Mouse (Mus musculus) ES-CJ7 (cell line): ENCODE measurements around the gene Usp48.

ENCODE experiments used
- DNase-seq: peaks from one replicate; pipeline ENCODE4 v3.0.0; 2011; ENCODE audit warnings: low read depth, low spot score

Usp48 gene

GRCm38 (mm10) chr4:137686303-137686702 lies 92.7 kb downstream of the Usp48 start:
- DNase-seq, result no peak

GRCm38 (mm10) chr4:137687234-137687825 lies 93.8 kb downstream of the Usp48 start:
- no peak for DNase-seq

GRCm38 (mm10) chr4:137692107-137692902 lies 98.8 kb downstream of the Usp48 start:
- DNase-seq, result no peak

- DNase-seq, result no peak
Observed at GRCm38 (mm10) chr4:137695300-137695699, 101.7 kb downstream of the Usp48 start.

- DNase-seq, result no peak
Observed at GRCm38 (mm10) chr4:137695900-137696299, 102.3 kb downstream of the Usp48 start.

- no peak for DNase-seq
Observed at GRCm38 (mm10) chr4:137697156-137697885, 103.8 kb downstream of the Usp48 start.

GRCm38 (mm10) chr4:137698076-137698985 lies 104.8 kb downstream of the Usp48 start:
- DNase-seq, result no peak

GRCm38 (mm10) chr4:137699264-137700211 lies 106.0 kb downstream of the Usp48 start:
- no peak for DNase-seq

GRCm38 (mm10) chr4:137700960-137701359 lies 107.4 kb downstream of the Usp48 start:
- no peak for DNase-seq

- no peak for DNase-seq
Observed at GRCm38 (mm10) chr4:137703077-137703476, 109.5 kb downstream of the Usp48 start.

- DNase-seq, result peak; percentile 67
Observed at GRCm38 (mm10) chr4:137704561-137704960, 111.0 kb downstream of the Usp48 start.

- no peak for DNase-seq
Observed at GRCm38 (mm10) chr4:137705379-137705778, 111.8 kb downstream of the Usp48 start.

GRCm38 (mm10) chr4:137706510-137706909 lies 113.0 kb downstream of the Usp48 start:
- DNase-seq, result no peak

- peak; percentile 86 for DNase-seq
Observed at GRCm38 (mm10) chr4:137707216-137707990, 113.8 kb downstream of the Usp48 start.
